Mouse (Mus musculus): ENCODE data around the gene Cnbp.

DNA sequence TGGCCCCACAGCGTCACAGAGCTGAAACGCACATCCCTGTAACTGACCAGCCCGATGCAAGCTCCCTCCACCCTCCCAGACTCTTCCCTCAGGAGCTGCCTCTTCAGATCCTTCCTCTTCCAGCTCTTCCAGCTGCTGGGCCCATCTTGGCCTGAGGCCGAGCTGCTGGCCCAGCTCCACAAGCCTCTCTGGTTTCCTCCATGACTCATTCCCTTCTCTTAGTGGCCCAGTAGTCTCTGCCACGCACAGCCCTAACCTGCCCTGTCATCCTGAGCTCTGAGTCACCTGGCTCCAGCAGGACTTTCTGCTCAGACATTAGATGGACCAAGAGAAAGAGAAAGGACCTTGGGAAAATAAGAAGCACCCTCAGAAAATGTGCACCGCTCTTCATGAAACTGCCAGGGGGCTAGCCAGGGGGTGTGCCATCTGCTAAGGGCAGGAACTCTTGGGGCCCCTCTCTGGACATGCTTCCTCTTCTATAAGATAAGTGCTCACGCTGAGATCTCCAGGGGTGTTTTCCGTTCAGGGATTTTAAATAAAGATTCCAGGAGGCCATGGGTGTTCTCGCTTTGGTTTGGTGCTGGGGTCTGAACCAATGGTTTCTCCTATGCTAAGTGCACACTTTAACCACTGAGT lies 18.1 kb upstream of the Cnbp start:
- TF ChIP-seq CTCF (IDR thresholded peaks at IDR 0.05; ENCODE audit: low read depth, low read length) (no peak), POLR2A (IDR thresholded peaks at IDR 0.05; ENCODE audit: borderline replicate concordance, low read depth, low read length) (no peak)

Data from bone marrow macrophage, adult 2 months (primary cell).